Mouse (Mus musculus) liver, embryonic 15.5 days (tissue): Measurements from ENCODE around the gene Steap3. TPM values are rescaled to one million over a fixed set of nuclear protein-coding genes. Genes with fewer than 3 reads are reported as not detected.
"Not testable (repeated sequence)": the region's sequence is repeated elsewhere in the genome, so short reads cannot be mapped to it uniquely, and the experiment has no call there.

Experiments used
- ATAC-seq: fragments of 200-750 bp; cut with Nextera tagmentation; 2 replicates; pipeline ENCODE4 v1.8.0; 2017; ENCODE audit warnings: moderate number of reproducible peaks, mild to moderate bottlenecking, moderate library complexity; ENCODE audit not compliant: insufficient read depth
- H3K27ac ChIP-seq: fragments of 300-500 bp; sonication (generic); replicated peaks from 2 replicates; pipeline ENCODE4 v1.5.1; 2015; ENCODE audit warnings: mild to moderate bottlenecking, inconsistent platforms
- H3K27me3 ChIP-seq: fragments of 300-500 bp; sonication (generic); 2 replicates; pipeline ENCODE4 v1.6.1; 2015; ENCODE audit warnings: mild to moderate bottlenecking, inconsistent platforms
- H3K36me3 ChIP-seq: fragments of 300-500 bp; sonication (generic); replicated peaks from 2 replicates; pipeline ENCODE4 v1.6.1; 2015; ENCODE audit warnings: moderate library complexity, mild to moderate bottlenecking, inconsistent platforms
- H3K4me1 ChIP-seq: fragments of 300-500 bp; sonication (generic); replicated peaks from 2 replicates; pipeline ENCODE4 v1.6.1; 2015; ENCODE audit warnings: inconsistent platforms
- H3K4me2 ChIP-seq: fragments of 300-500 bp; sonication (generic); 2 replicates; pipeline ENCODE4 v1.6.1; 2015; ENCODE audit warnings: moderate library complexity, mild to moderate bottlenecking, inconsistent platforms
- H3K4me3 ChIP-seq: fragments of 300-500 bp; sonication (generic); replicated peaks from 2 replicates; pipeline ENCODE4 v1.5.1; 2015; ENCODE audit warnings: mild to moderate bottlenecking, inconsistent platforms
- H3K9ac ChIP-seq: fragments of 300-500 bp; sonication (generic); 2 replicates; pipeline ENCODE4 v1.6.1; 2015; ENCODE audit warnings: moderate library complexity, mild to moderate bottlenecking, inconsistent platforms
- H3K9me3 ChIP-seq: fragments of 300-500 bp; sonication (generic); replicated peaks from 2 replicates; pipeline ENCODE4 v1.6.1; 2016; ENCODE audit warnings: inconsistent platforms
- WGBS: fragments of 180-500 bp; shearing (Covaris S2); methylation state at CpG from one replicate; pipeline ENCODE4 v1.1.7; 2015; ENCODE audit warnings: mixed read lengths; ENCODE audit not compliant: insufficient replicate concordance; 5-methylcytosine and 5-hydroxymethylcytosine counted together
- polyA plus RNA-seq: library from polyadenylated mRNA; unstranded; fragments of >200 nt; fragmentation: Nextera tagmentation; extraction: Ambion mirVana; gene quantifications from 2 replicates; pipeline ENCODE4 v1.2.1, GENCODE M21; 2015

Steap3 gene
- 43.4 and 46.8 TPM in 2 replicates for polyA plus RNA-seq

GRCm38 (mm10) chr1:120272605-120273004, at the start of gene Steap3:
TSS of gene Steap3 (minus strand) at chr1:120272705.
- peak within 1 kb of the TSS; percentile 91; the same call in 1 of the 2 replicates for H3K27ac ChIP-seq
- peak within 1 kb of the TSS; percentile 68; the same call in 1 of the 2 replicates for H3K9ac ChIP-seq
- H3K27me3 ChIP-seq, result no peaks in the 10 kb centered on the region
- H3K9me3 ChIP-seq, result peaks cover 1% of the 10 kb centered on the region; the same call in 1 of the 2 replicates
- no peaks in the 10 kb centered on the region for H3K36me3 ChIP-seq
- 81% methylated on average over 5 of the region's 5 CpGs for WGBS
- H3K4me2 ChIP-seq, result peak within 1 kb of the TSS; percentile 96; the same call in 1 of the 2 replicates
- H3K4me1 ChIP-seq, result peaks cover 75% of the 10 kb centered on the region
- ATAC-seq, result no peak
- peak within 1 kb of the TSS; percentile 66; the same call in 1 of the 2 replicates for H3K4me3 ChIP-seq

- no peak overlapping the region for H3K9ac ChIP-seq
- no peak overlapping the region for H3K4me2 ChIP-seq
- no peaks in the 10 kb centered on the region for H3K9me3 ChIP-seq
- H3K36me3 ChIP-seq, result no peaks in the 10 kb centered on the region
- no peak overlapping the region for H3K27ac ChIP-seq
- 68% methylated on average over 16 of the region's 16 CpGs for WGBS
- no peak for ATAC-seq
- no peaks in the 10 kb centered on the region for H3K4me1 ChIP-seq
- no peaks in the 10 kb centered on the region; the same call in 1 of the 2 replicates for H3K27me3 ChIP-seq
- no peak overlapping the region for H3K4me3 ChIP-seq
These were observed 48.9 kb upstream of the Steap3 start for GRCm38 (mm10) chr1:120321270-120322021.

- Histone ChIP-seq H3K36me3 (no peaks in the 10 kb centered on the region), H3K27ac (no peak overlapping the region), H3K27me3 (no peaks in the 10 kb centered on the region), H3K4me3 (no peak overlapping the region), H3K4me1 (no peaks in the 10 kb centered on the region), H3K9me3 (no peaks in the 10 kb centered on the region), H3K4me2 (no peak overlapping the region), H3K9ac (no peak overlapping the region)
- 48% methylated on average over 2 of the region's 2 CpGs for WGBS
- ATAC-seq, result no peak
These were observed 33.3 kb upstream of the Steap3 start for GRCm38 (mm10) chr1:120305801-120306200.

- no peak overlapping the region for H3K27ac ChIP-seq
- H3K4me2 ChIP-seq, result no peak overlapping the region
These were observed 24.4 kb upstream of the Steap3 start for GRCm38 (mm10) chr1:120296936-120297335.

GRCm38 (mm10) chr1:120293803-120294202, 21.3 kb upstream of the Steap3 start:
- H3K4me3 ChIP-seq, result no peak overlapping the region
- no peak overlapping the region for H3K4me2 ChIP-seq
- H3K4me1 ChIP-seq, result no peaks in the 10 kb centered on the region
- no peaks in the 10 kb centered on the region for H3K36me3 ChIP-seq
- no peak for ATAC-seq
- H3K27ac ChIP-seq, result no peak overlapping the region
- peaks cover 3% of the 10 kb centered on the region; the same call in 1 of the 2 replicates for H3K27me3 ChIP-seq
- no peaks in the 10 kb centered on the region for H3K9me3 ChIP-seq
- H3K9ac ChIP-seq, result no peak overlapping the region
- 14% methylated on average over 1 of the region's 1 CpGs for WGBS

More at GRCm38 (mm10) chr1:120296936-120297335, 24.4 kb upstream of the Steap3 start:
- Histone ChIP-seq H3K4me3 (no peak overlapping the region), H3K27me3 (no peaks in the 10 kb centered on the region), H3K4me1 (no peaks in the 10 kb centered on the region), H3K9ac (no peak overlapping the region), H3K9me3 (no peaks in the 10 kb centered on the region), H3K36me3 (no peaks in the 10 kb centered on the region)
- no peak for ATAC-seq
- 80% methylated on average over 2 of the region's 2 CpGs for WGBS

GRCm38 (mm10) chr1:120291709-120292108, 19.2 kb upstream of the Steap3 start:
- 61% methylated on average over 3 of the region's 3 CpGs for WGBS
- no peak overlapping the region for H3K4me3 ChIP-seq
- no peak for ATAC-seq

GRCm38 (mm10) chr1:120289843-120290242, 17.3 kb upstream of the Steap3 start:
- Histone ChIP-seq H3K27ac (no peak overlapping the region), H3K9ac (no peak overlapping the region), H3K27me3 (peaks cover 23% of the 10 kb centered on the region), H3K36me3 (no peaks in the 10 kb centered on the region), H3K4me2 (no peak overlapping the region), H3K4me3 (no peak overlapping the region), H3K4me1 (no peaks in the 10 kb centered on the region), H3K9me3 (no peaks in the 10 kb centered on the region)
- WGBS, result 39% methylated on average over 2 of the region's 2 CpGs
- no peak for ATAC-seq

More at GRCm38 (mm10) chr1:120291709-120292108, 19.2 kb upstream of the Steap3 start:
- no peak overlapping the region for H3K27ac ChIP-seq
- H3K9ac ChIP-seq, result no peak overlapping the region
- no peaks in the 10 kb centered on the region for H3K9me3 ChIP-seq
- H3K4me1 ChIP-seq, result no peaks in the 10 kb centered on the region
- H3K36me3 ChIP-seq, result no peaks in the 10 kb centered on the region
- H3K27me3 ChIP-seq, result peaks cover 19% of the 10 kb centered on the region
- no peak overlapping the region for H3K4me2 ChIP-seq

- Histone ChIP-seq H3K4me1 (no peaks in the 10 kb centered on the region), H3K36me3 (no peaks in the 10 kb centered on the region), H3K9ac (no peak overlapping the region), H3K27ac (no peak overlapping the region), H3K9me3 (no peaks in the 10 kb centered on the region), H3K27me3 (peaks cover 30% of the 10 kb centered on the region), H3K4me2 (no peak overlapping the region), H3K4me3 (no peak overlapping the region)
- no peak for ATAC-seq
- WGBS, result 44% methylated on average over 4 of the region's 4 CpGs
These were observed 15.2 kb upstream of the Steap3 start for GRCm38 (mm10) chr1:120287679-120288078.

- not testable (repeated sequence) for H3K27ac ChIP-seq, H3K36me3 ChIP-seq, H3K9me3 ChIP-seq, H3K9ac ChIP-seq, H3K4me3 ChIP-seq, H3K27me3 ChIP-seq, H3K4me2 ChIP-seq
- peak; percentile 72 for ATAC-seq
- WGBS, result 89% methylated on average over 1 of the region's 1 CpGs
- H3K4me1 ChIP-seq, result peaks cover 41% of the 10 kb centered on the region
These were observed 3.6 kb upstream of the Steap3 start for GRCm38 (mm10) chr1:120276058-120276457.

GRCm38 (mm10) chr1:120275224-120275623, 2.7 kb upstream of the Steap3 start:
- Histone ChIP-seq H3K36me3 (no peaks in the 10 kb centered on the region), H3K9ac (no peak overlapping the region), H3K4me2 (no peak overlapping the region), H3K4me3 (no peak overlapping the region), H3K4me1 (peaks cover 49% of the 10 kb centered on the region), H3K9me3 (peaks cover 5% of the 10 kb centered on the region; the same call in 1 of the 2 replicates), H3K27ac (0 out of 2 replicates have a peak overlapping the region, but pooled peaks have one; percentile 9), H3K27me3 (no peaks in the 10 kb centered on the region)
- 80% methylated on average over 3 of the region's 3 CpGs for WGBS
- no peak for ATAC-seq

GRCm38 (mm10) chr1:120270882-120271281, 1.6 kb downstream of the Steap3 start:
- Histone ChIP-seq H3K9me3 (no peaks in the 10 kb centered on the region), H3K27me3 (no peaks in the 10 kb centered on the region), H3K36me3 (peaks cover 6% of the 10 kb centered on the region; the same call in 1 of the 2 replicates), H3K4me2 (peak overlapping the region; percentile 96), H3K27ac (peak overlapping the region; percentile 91), H3K4me3 (peak overlapping the region; percentile 66), H3K4me1 (peaks cover 83% of the 10 kb centered on the region), H3K9ac (peak overlapping the region; percentile 68)
- WGBS, result 21% methylated on average over 3 of the region's 3 CpGs
- ATAC-seq, result peak; percentile 90
